Mouse (Mus musculus): ENCODE results near the gene Myl3.
A peak's percentile ranks its signal among the peaks of the same experiment; 100 is the strongest.

- TF ChIP-seq CTCF (IDR thresholded peaks at IDR 0.05; ENCODE audit: low read depth, low read length) = peak; percentile 60; the same call in 1 of the 2 replicates
- TF ChIP-seq POLR2A (IDR thresholded peaks at IDR 0.05; ENCODE audit: borderline replicate concordance, low read depth, low read length) = no peak
Observed at GRCm38 (mm10) chr9:110709640-110710258, 31.9 kb upstream of the Myl3 start.
